Mouse (Mus musculus): Measurements from ENCODE around the gene Abcg5. TPM values are rescaled to one million over a fixed set of nuclear protein-coding genes. Genes with fewer than 3 reads are reported as not detected.

The Abcg5 gene
- total and polyA plus RNA-seq, 2 experiments from 2014 or later, result 1.2 to 1.5 TPM

- H3K4me3 ChIP-seq (ENCODE audit: low read depth, low read length), result no peak overlapping the region
- H3K9me3 ChIP-seq (ENCODE audit: low read length), result no peaks in the 10 kb centered on the region
- no peak for TF ChIP-seq CTCF (IDR thresholded peaks at IDR 0.05; ENCODE audit: low read depth)
- H3K9ac ChIP-seq, result no peak overlapping the region
- H3K27me3 ChIP-seq (ENCODE audit: insufficient read depth, low read length), result no peaks in the 10 kb centered on the region
- WGBS, result 94% methylated on average over 6 of the region's 6 CpGs
- no peaks in the 10 kb centered on the region for H3K36me3 ChIP-seq (ENCODE audit: insufficient read depth)
- H3K27ac ChIP-seq (ENCODE audit: low read depth, low read length), result no peak overlapping the region
- H3K4me1 ChIP-seq (ENCODE audit: insufficient read depth), result no peaks in the 10 kb centered on the region
- no peak for DNase-seq
- ATAC-seq, result no peak
- no peak overlapping the region for H3K4me2 ChIP-seq (ENCODE audit: low read depth)
Observed at GRCm38 (mm10) chr17:84617953-84618352, 64.9 kb downstream of the Abcg5 start.

- 83% methylated on average over 6 of the region's 6 CpGs for WGBS
Observed at GRCm38 (mm10) chr17:84616526-84617074, 66.2 kb downstream of the Abcg5 start.

GRCm38 (mm10) chr17:84615811-84616210 lies 67.0 kb downstream of the Abcg5 start:
- 65% methylated on average over 11 of the region's 11 CpGs for WGBS
- no peak for ATAC-seq
- TF ChIP-seq CTCF (IDR thresholded peaks at IDR 0.05; ENCODE audit: low read depth), result no peak

More at GRCm38 (mm10) chr17:84616526-84617074, 66.2 kb downstream of the Abcg5 start:
- Histone ChIP-seq H3K9ac (no peak overlapping the region), H3K4me3 (ENCODE audit: low read depth, low read length) (no peak overlapping the region), H3K27ac (ENCODE audit: low read depth, low read length) (no peak overlapping the region), H3K9me3 (ENCODE audit: low read length) (no peaks in the 10 kb centered on the region), H3K36me3 (ENCODE audit: insufficient read depth) (no peaks in the 10 kb centered on the region), H3K4me2 (ENCODE audit: low read depth) (no peak overlapping the region), H3K4me1 (ENCODE audit: insufficient read depth) (no peaks in the 10 kb centered on the region), H3K27me3 (ENCODE audit: insufficient read depth, low read length) (no peaks in the 10 kb centered on the region)
- no peak for ATAC-seq
- no peak for TF ChIP-seq CTCF (IDR thresholded peaks at IDR 0.05; ENCODE audit: low read depth)
- no peak for DNase-seq

GRCm38 (mm10) chr17:84611971-84612370 lies 70.8 kb downstream of the Abcg5 start:
- no peaks in the 10 kb centered on the region for H3K36me3 ChIP-seq (ENCODE audit: insufficient read depth)
- H3K9me3 ChIP-seq (ENCODE audit: low read length), result no peaks in the 10 kb centered on the region
- no peak overlapping the region for H3K9ac ChIP-seq
- H3K27ac ChIP-seq (ENCODE audit: low read depth, low read length), result no peak overlapping the region
- H3K27me3 ChIP-seq (ENCODE audit: insufficient read depth, low read length), result no peaks in the 10 kb centered on the region
- no peaks in the 10 kb centered on the region for H3K4me1 ChIP-seq (ENCODE audit: insufficient read depth)
- 78% methylated on average over 7 of the region's 7 CpGs for WGBS
- ATAC-seq (no peak), DNase-seq (no peak)
- no peak overlapping the region for H3K4me2 ChIP-seq (ENCODE audit: low read depth)
- no peak for TF ChIP-seq CTCF (IDR thresholded peaks at IDR 0.05; ENCODE audit: low read depth)
- H3K4me3 ChIP-seq (ENCODE audit: low read depth, low read length), result no peak overlapping the region

More at GRCm38 (mm10) chr17:84615811-84616210, 67.0 kb downstream of the Abcg5 start:
- Histone ChIP-seq H3K27me3 (ENCODE audit: insufficient read depth, low read length) (no peaks in the 10 kb centered on the region), H3K9me3 (ENCODE audit: low read length) (no peaks in the 10 kb centered on the region), H3K4me2 (ENCODE audit: low read depth) (no peak overlapping the region), H3K27ac (ENCODE audit: low read depth, low read length) (no peak overlapping the region), H3K4me1 (ENCODE audit: insufficient read depth) (no peaks in the 10 kb centered on the region), H3K4me3 (ENCODE audit: low read depth, low read length) (no peak overlapping the region), H3K9ac (no peak overlapping the region), H3K36me3 (ENCODE audit: insufficient read depth) (no peaks in the 10 kb centered on the region)
- no peak for DNase-seq

- Histone ChIP-seq H3K9ac (no peak overlapping the region), H3K4me1 (ENCODE audit: insufficient read depth) (no peaks in the 10 kb centered on the region), H3K4me3 (ENCODE audit: low read depth, low read length) (no peak overlapping the region), H3K36me3 (ENCODE audit: insufficient read depth) (no peaks in the 10 kb centered on the region), H3K4me2 (ENCODE audit: low read depth) (no peak overlapping the region), H3K27me3 (ENCODE audit: insufficient read depth, low read length) (no peaks in the 10 kb centered on the region), H3K27ac (ENCODE audit: low read depth, low read length) (no peak overlapping the region), H3K9me3 (ENCODE audit: low read length) (no peaks in the 10 kb centered on the region)
- ATAC-seq (no peak), DNase-seq (no peak)
- 93% methylated on average over 9 of the region's 9 CpGs for WGBS
- no peak for TF ChIP-seq CTCF (IDR thresholded peaks at IDR 0.05; ENCODE audit: low read depth)
Observed at GRCm38 (mm10) chr17:84611500-84611899, 71.3 kb downstream of the Abcg5 start.

- H3K27ac ChIP-seq (ENCODE audit: low read depth, low read length), result no peak overlapping the region
- H3K27me3 ChIP-seq (ENCODE audit: insufficient read depth, low read length), result no peaks in the 10 kb centered on the region
- H3K4me2 ChIP-seq (ENCODE audit: low read depth), result no peak overlapping the region
- no peaks in the 10 kb centered on the region for H3K9me3 ChIP-seq (ENCODE audit: low read length)
- DNase-seq (no peak), ATAC-seq (no peak)
- 88% methylated on average over 4 of the region's 4 CpGs for WGBS
- H3K4me1 ChIP-seq (ENCODE audit: insufficient read depth), result no peaks in the 10 kb centered on the region
- no peak for TF ChIP-seq CTCF (IDR thresholded peaks at IDR 0.05; ENCODE audit: low read depth)
- no peak overlapping the region for H3K4me3 ChIP-seq (ENCODE audit: low read depth, low read length)
- no peak overlapping the region for H3K9ac ChIP-seq
- H3K36me3 ChIP-seq (ENCODE audit: insufficient read depth), result no peaks in the 10 kb centered on the region
Observed at GRCm38 (mm10) chr17:84608606-84609005, 74.2 kb downstream of the Abcg5 start.

Other genes starting within 250 kb of the Abcg5 start
- 15.7 and 19.2 TPM in 2 replicates for gene Thada, start 216.8 kb downstream of the Abcg5 start, total RNA-seq (2014; rRNA removed)
- 1.6 and 2.6 TPM in 2 replicates for gene Thada, start 216.8 kb downstream of the Abcg5 start, polyA plus RNA-seq (2015; fragmentation: Nextera tagmentation; extraction: Ambion mirVana)
- gene Plekhh2, start 171.1 kb downstream of the Abcg5 start, total RNA-seq (2014; rRNA removed), result 2.4 and 3.1 TPM in 2 replicates
- gene Plekhh2, start 171.1 kb downstream of the Abcg5 start, polyA plus RNA-seq (2015; fragmentation: Nextera tagmentation; extraction: Ambion mirVana), result 0.73 and 1.0 TPM in 2 replicates
- gene Dync2li1, start 56.5 kb downstream of the Abcg5 start, total RNA-seq (2014; rRNA removed), result 14.0 and 19.1 TPM in 2 replicates
- 38.9 and 42.1 TPM in 2 replicates for gene Dync2li1, start 56.5 kb downstream of the Abcg5 start, polyA plus RNA-seq (2015; fragmentation: Nextera tagmentation; extraction: Ambion mirVana)
- 0.10 TPM in 1 of 2 replicates, not detected in the other for gene Abcg8, start 6.7 kb downstream of the Abcg5 start, total RNA-seq (2014; rRNA removed)
- 0.09 and 0.17 TPM in 2 replicates for gene Abcg8, start 6.7 kb downstream of the Abcg5 start, polyA plus RNA-seq (2015; fragmentation: Nextera tagmentation; extraction: Ambion mirVana)
- gene Lrpprc, start 107.8 kb upstream of the Abcg5 start, total RNA-seq (2014; rRNA removed), result 66.9 and 76.7 TPM in 2 replicates
- 25.7 and 36.7 TPM in 2 replicates for gene Lrpprc, start 107.8 kb upstream of the Abcg5 start, polyA plus RNA-seq (2015; fragmentation: Nextera tagmentation; extraction: Ambion mirVana)